Mouse (Mus musculus): Measurements from ENCODE around the gene Wfdc8. TPM values are rescaled to one million over a fixed set of nuclear protein-coding genes. Genes with fewer than 3 reads are reported as not detected.
"Not testable (repeated sequence)": the region's sequence is repeated elsewhere in the genome, so short reads cannot be mapped to it uniquely, and the experiment has no call there.

The Wfdc8 gene
- not detected in 2 replicates for polyA plus RNA-seq (2015; fragmentation: Nextera tagmentation; extraction: Ambion mirVana)

DNA sequence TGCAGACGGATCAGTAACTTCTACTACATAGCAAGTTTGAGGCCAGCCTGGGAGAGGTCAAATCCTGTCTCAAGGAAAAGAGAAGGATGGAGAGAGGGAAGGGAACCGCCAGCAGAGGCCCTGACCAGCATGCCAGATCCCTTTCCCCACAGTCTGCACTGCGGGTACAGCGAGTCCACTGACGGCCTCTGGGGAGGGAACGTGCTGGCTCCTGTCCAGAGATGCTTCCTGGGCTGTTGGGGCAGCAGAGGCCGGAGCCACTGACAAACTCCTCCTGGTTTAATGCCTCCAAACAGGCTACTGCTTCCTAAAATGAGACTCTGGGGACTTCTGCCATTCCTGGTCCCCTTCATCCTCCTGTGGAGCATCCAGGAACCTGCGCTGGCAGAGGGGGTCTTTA, at the start of gene Wfdc8, which contains the start of gene Wfdc6b:
Gene Wfdc8, minus strand, starts transcription at position 156 of the 400 bp plus-strand sequence.
Gene Wfdc6b, plus strand, starts transcription at position 52 of the 400 bp plus-strand sequence.
- not testable (repeated sequence) for H3K36me3 ChIP-seq (ENCODE audit: control insufficient read depth, insufficient read depth); H3K27me3 ChIP-seq (replicated peaks; ENCODE audit: control insufficient read depth, insufficient read depth, low read length)
- WGBS = 50% methylated on average over 8 of the region's 8 CpGs

DNA sequence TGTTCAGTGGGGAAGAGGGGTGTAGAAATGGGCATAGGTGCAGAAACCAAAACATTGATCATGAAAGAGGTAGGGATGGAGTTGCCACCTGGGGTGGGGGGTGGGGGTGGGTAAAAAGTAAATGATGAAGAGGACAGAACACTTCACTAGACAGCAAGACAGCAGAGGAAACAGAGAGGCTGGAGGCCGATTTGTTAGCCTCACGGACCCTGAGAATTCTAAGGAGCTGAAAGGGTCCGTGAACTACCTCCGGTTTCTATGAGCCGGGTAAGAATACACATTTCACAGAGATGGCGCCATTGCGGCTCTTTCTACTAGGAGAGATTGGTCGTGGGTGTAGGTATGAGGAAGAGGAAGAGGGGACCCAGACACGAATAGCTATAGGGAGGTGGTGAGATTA, 43.1 kb upstream of the Wfdc8 start, which contains the start of gene Wfdc9:
Gene Wfdc9, minus strand, starts transcription at position 101 of the 400 bp plus-strand sequence.
- no peak for ATAC-seq
- Histone ChIP-seq H3K9me3 (ENCODE audit: control insufficient read depth, low read length) (no peaks in the 10 kb centered on the region), H3K4me1 (replicated peaks; ENCODE audit: control insufficient read depth, insufficient read depth, low read length) (no peaks in the 10 kb centered on the region), H3K27me3 (replicated peaks; ENCODE audit: control insufficient read depth, insufficient read depth, low read length) (no peaks in the 10 kb centered on the region), H3K36me3 (ENCODE audit: control insufficient read depth, insufficient read depth) (no peaks in the 10 kb centered on the region), H3K9ac (replicated peaks; ENCODE audit: low read depth, low read length) (no peak within 1 kb of the TSS), H3K27ac (ENCODE audit: low read length) (no peak within 1 kb of the TSS), H3K4me2 (ENCODE audit: low read length) (no peak within 1 kb of the TSS), H3K4me3 (replicated peaks; ENCODE audit: low read length) (no peak within 1 kb of the TSS)
- 84% methylated on average over 9 of the region's 9 CpGs for WGBS

More for the DNA sequence above, at the start of gene Wfdc8, which contains the start of gene Wfdc6b:
- H3K4me1 ChIP-seq (replicated peaks; ENCODE audit: control insufficient read depth, insufficient read depth, low read length); H3K4me3 ChIP-seq (replicated peaks; ENCODE audit: low read length); H3K4me2 ChIP-seq (ENCODE audit: low read length); H3K9ac ChIP-seq (replicated peaks; ENCODE audit: low read depth, low read length); H3K27ac ChIP-seq (ENCODE audit: low read length); ATAC-seq; H3K9me3 ChIP-seq (ENCODE audit: control insufficient read depth, low read length): not testable (repeated sequence)

DNA sequence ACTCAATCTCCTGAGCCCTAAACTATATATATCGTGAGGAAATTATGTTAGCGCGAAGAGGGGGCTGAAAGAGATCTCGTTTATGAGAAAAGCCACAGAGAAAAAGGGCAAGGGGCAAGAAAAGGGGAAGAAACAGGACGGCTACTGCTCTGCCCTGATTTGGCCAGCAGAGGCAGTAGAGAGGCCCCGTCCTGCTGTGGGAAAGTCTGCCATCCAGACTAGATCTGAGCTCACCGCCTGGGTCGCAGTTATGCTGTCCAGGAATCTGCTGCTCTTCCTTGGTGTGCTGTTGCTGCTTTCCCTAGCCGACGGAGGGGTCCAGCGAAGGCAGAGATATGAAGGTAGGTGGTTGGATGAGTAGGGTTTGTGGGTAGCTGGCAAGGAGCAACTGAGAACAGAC, 42.4 kb upstream of the Wfdc8 start, which contains the start of gene Wfdc10:
Gene Wfdc10, plus strand, starts transcription at position 189 of the 400 bp plus-strand sequence.
- WGBS = 15% methylated on average over 11 of the region's 11 CpGs
- no peaks in the 10 kb centered on the region for H3K4me1 ChIP-seq (replicated peaks; ENCODE audit: control insufficient read depth, insufficient read depth, low read length)
- H3K9ac ChIP-seq (replicated peaks; ENCODE audit: low read depth, low read length) = no peak within 1 kb of the TSS
- H3K36me3 ChIP-seq (ENCODE audit: control insufficient read depth, insufficient read depth) = no peaks in the 10 kb centered on the region
- H3K4me2 ChIP-seq (ENCODE audit: low read length) = no peak within 1 kb of the TSS
- H3K27ac ChIP-seq (ENCODE audit: low read length) = no peak within 1 kb of the TSS
- no peaks in the 10 kb centered on the region for H3K27me3 ChIP-seq (replicated peaks; ENCODE audit: control insufficient read depth, insufficient read depth, low read length)
- ATAC-seq = no peak
- H3K4me3 ChIP-seq (replicated peaks; ENCODE audit: low read length) = no peak within 1 kb of the TSS
- no peaks in the 10 kb centered on the region for H3K9me3 ChIP-seq (ENCODE audit: control insufficient read depth, low read length)

DNA sequence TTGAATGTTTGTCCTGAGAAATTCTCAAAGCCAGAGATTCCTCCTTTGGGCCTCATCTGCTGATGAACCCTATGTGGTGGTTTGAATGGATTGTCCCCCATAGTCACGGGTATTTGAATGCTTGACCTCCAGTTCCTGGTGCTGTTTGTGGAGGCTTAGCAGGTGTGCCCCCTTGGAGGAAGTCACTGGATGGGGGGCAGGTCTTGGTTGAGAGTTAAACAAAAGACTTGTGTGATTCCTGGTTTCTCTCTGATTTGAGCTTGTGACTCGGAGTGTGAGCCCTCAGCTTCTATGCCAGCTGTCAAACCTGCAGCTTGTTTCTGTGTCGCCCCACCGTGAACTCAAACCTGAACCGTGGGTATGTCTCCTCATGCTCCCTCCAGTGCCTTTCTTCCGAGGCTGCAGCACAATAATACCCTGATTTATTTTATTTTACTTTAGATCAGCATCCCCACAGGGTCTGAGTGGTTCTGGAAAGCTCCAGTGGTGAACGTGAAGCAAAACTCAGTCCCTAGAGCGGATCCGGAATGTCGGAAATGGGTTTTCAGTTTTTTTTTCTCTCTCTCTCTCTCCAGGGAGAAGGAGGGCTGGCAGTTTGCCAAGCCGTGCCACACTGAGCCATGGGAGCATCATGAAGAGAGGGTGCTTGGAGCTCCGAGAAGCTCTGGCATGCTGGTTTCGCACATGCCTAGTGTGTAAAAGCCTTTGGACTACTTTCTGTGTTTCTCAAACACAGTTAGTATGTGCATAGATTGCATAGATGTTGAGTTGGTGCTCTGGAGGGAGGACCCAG, 28.7 kb upstream of the Wfdc8 start:
- no peaks in the 10 kb centered on the region; the same call in 1 of the 2 replicates for H3K4me1 ChIP-seq (replicated peaks; ENCODE audit: control insufficient read depth, insufficient read depth, low read length)
- no peak overlapping the region for H3K27ac ChIP-seq (ENCODE audit: low read length)
- 63% methylated on average over 13 of the region's 13 CpGs for WGBS
- peaks cover 2% of the 10 kb centered on the region for H3K9me3 ChIP-seq (ENCODE audit: control insufficient read depth, low read length)
- ATAC-seq = no peak
- H3K9ac ChIP-seq (replicated peaks; ENCODE audit: low read depth, low read length) = no peak overlapping the region
- no peak overlapping the region for H3K4me3 ChIP-seq (replicated peaks; ENCODE audit: low read length)
- no peak overlapping the region for H3K4me2 ChIP-seq (ENCODE audit: low read length)
- H3K36me3 ChIP-seq (ENCODE audit: control insufficient read depth, insufficient read depth) = no peaks in the 10 kb centered on the region
- no peaks in the 10 kb centered on the region for H3K27me3 ChIP-seq (replicated peaks; ENCODE audit: control insufficient read depth, insufficient read depth, low read length)

DNA sequence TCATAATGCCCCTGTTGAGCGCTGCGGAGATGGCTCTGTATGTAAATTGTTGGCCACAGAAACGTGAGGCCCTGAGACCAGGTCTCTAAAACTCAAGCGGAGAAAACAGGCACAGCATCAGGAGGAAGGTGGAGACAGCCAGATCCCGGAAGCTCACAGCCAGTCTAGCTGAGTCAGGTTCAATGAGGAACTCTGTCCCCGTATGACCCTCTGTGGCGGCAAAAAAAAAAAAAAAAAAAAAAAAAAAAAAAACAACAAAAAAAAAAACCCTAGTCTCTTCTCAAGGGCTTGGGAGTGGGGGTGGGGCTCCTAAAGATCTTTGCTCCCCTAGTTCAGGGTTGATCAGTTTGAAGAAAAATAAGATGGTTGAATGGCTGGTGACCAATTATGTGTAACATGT, 27.7 kb upstream of the Wfdc8 start:
- Histone ChIP-seq H3K36me3 (ENCODE audit: control insufficient read depth, insufficient read depth) (no peaks in the 10 kb centered on the region), H3K9ac (replicated peaks; ENCODE audit: low read depth, low read length) (no peak overlapping the region), H3K4me1 (replicated peaks; ENCODE audit: control insufficient read depth, insufficient read depth, low read length) (no peaks in the 10 kb centered on the region; the same call in 1 of the 2 replicates), H3K4me3 (replicated peaks; ENCODE audit: low read length) (no peak overlapping the region), H3K27me3 (replicated peaks; ENCODE audit: control insufficient read depth, insufficient read depth, low read length) (no peaks in the 10 kb centered on the region), H3K4me2 (ENCODE audit: low read length) (no peak overlapping the region), H3K27ac (ENCODE audit: low read length) (no peak overlapping the region), H3K9me3 (ENCODE audit: control insufficient read depth, low read length) (peaks cover 2% of the 10 kb centered on the region; the same call in 1 of the 2 replicates)
- 75% methylated on average over 7 of the region's 7 CpGs for WGBS
- no peak for ATAC-seq

DNA sequence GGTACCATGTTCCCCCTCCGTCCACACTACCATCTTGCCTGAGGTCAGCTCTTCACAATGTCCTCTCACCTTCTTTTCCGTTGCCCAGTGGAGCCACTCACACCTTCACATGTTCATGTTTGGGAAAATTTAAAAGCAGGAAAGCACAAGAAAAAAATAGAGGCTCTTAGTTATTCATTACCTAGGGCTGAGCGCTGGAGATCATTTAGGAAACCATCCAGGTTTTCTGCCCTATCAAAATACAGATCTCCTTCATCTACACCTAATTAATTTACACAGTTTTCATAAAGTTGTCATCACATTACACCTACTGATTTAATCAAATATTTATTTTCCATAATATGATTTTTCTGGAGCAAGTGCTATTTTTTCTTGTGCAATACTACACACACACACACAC, 25.3 kb upstream of the Wfdc8 start, which contains the start of gene Wfdc16:
Gene Wfdc16, minus strand, starts transcription at position 101 of the 400 bp plus-strand sequence.
- Histone ChIP-seq H3K9me3 (ENCODE audit: control insufficient read depth, low read length) (peaks cover 2% of the 10 kb centered on the region; the same call in 1 of the 2 replicates), H3K27me3 (replicated peaks; ENCODE audit: control insufficient read depth, insufficient read depth, low read length) (no peaks in the 10 kb centered on the region), H3K4me1 (replicated peaks; ENCODE audit: control insufficient read depth, insufficient read depth, low read length) (no peaks in the 10 kb centered on the region; the same call in 1 of the 2 replicates), H3K9ac (replicated peaks; ENCODE audit: low read depth, low read length) (no peak within 1 kb of the TSS), H3K4me3 (replicated peaks; ENCODE audit: low read length) (no peak within 1 kb of the TSS), H3K36me3 (ENCODE audit: control insufficient read depth, insufficient read depth) (no peaks in the 10 kb centered on the region), H3K27ac (ENCODE audit: low read length) (no peak within 1 kb of the TSS), H3K4me2 (ENCODE audit: low read length) (no peak within 1 kb of the TSS)
- no peak for ATAC-seq
- WGBS = 90% methylated on average over 3 of the region's 3 CpGs

DNA sequence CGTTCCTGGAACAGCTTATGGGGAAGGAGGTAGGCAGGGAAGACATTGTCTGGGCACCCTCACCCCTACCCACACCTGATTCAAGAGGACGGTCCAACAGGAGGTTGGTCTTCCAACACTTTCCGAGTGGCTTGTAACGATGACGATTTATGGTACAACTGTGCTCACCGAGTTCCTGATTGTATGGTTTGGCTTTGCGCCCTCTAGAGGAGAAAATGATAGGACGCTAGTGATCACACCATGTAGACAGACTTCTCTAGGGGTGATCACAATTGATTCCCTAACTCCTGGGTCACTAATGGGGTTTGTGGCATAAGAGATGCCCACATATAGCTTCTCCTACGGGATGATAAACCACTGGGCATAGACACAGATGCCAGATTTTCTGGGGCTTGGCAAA, 21.8 kb upstream of the Wfdc8 start:
- no peak overlapping the region for H3K27ac ChIP-seq (ENCODE audit: low read length)
- no peak overlapping the region for H3K9ac ChIP-seq (replicated peaks; ENCODE audit: low read depth, low read length)
- H3K36me3 ChIP-seq (ENCODE audit: control insufficient read depth, insufficient read depth) = no peaks in the 10 kb centered on the region
- no peaks in the 10 kb centered on the region for H3K27me3 ChIP-seq (replicated peaks; ENCODE audit: control insufficient read depth, insufficient read depth, low read length)
- 75% methylated on average over 9 of the region's 9 CpGs for WGBS
- no peak overlapping the region for H3K4me2 ChIP-seq (ENCODE audit: low read length)
- peaks cover 2% of the 10 kb centered on the region; the same call in 1 of the 2 replicates for H3K9me3 ChIP-seq (ENCODE audit: control insufficient read depth, low read length)
- no peak for ATAC-seq
- H3K4me1 ChIP-seq (replicated peaks; ENCODE audit: control insufficient read depth, insufficient read depth, low read length) = no peaks in the 10 kb centered on the region
- H3K4me3 ChIP-seq (replicated peaks; ENCODE audit: low read length) = no peak overlapping the region

DNA sequence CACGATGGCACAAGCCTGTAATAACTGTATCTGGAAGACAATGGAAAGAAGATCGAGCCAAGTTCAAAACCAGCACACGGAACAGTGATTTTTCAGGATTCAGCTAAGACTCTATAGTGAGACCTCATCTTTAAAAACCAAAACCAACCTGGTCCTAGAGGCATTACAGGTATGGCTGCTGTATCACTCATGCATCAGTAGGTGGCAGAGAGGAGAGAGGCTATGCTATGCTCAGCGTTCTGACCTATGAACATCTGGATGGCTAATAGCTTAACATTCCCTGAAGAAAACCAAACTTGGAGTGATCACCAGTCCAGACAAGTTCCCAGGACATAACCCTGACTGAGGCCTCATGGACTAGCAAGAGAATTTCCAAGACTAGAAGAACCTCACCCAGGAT, 8.3 kb upstream of the Wfdc8 start:
- Histone ChIP-seq H3K9ac (replicated peaks; ENCODE audit: low read depth, low read length) (no peak overlapping the region), H3K36me3 (ENCODE audit: control insufficient read depth, insufficient read depth) (no peaks in the 10 kb centered on the region), H3K9me3 (ENCODE audit: control insufficient read depth, low read length) (no peaks in the 10 kb centered on the region), H3K27ac (ENCODE audit: low read length) (no peak overlapping the region), H3K4me1 (replicated peaks; ENCODE audit: control insufficient read depth, insufficient read depth, low read length) (no peaks in the 10 kb centered on the region), H3K4me2 (ENCODE audit: low read length) (no peak overlapping the region), H3K4me3 (replicated peaks; ENCODE audit: low read length) (no peak overlapping the region), H3K27me3 (replicated peaks; ENCODE audit: control insufficient read depth, insufficient read depth, low read length) (no peaks in the 10 kb centered on the region)
- no peak for ATAC-seq
- WGBS = 83% methylated on average over 4 of the region's 4 CpGs

DNA sequence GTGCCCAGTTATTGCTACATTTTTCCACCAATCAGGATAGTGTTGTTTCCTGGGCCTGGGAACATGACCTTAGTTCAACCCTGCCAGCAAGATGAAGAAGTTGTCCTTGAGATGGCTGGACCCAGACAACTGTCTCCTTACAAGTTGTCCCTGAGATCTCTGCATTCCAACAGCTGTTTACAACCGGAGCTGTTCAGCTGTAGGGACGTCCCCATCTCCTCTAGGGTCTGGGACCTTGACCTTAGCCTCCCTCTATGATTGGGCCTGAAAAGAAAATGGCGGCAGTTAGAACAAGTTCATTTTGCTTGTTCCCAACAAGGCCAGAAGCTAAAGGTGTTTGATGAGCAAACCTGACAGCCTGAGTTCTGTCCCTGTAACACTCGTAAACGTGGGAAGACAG, 5.6 kb upstream of the Wfdc8 start:
- Histone ChIP-seq H3K27me3 (replicated peaks; ENCODE audit: control insufficient read depth, insufficient read depth, low read length) (no peaks in the 10 kb centered on the region), H3K4me2 (ENCODE audit: low read length) (no peak overlapping the region), H3K4me1 (replicated peaks; ENCODE audit: control insufficient read depth, insufficient read depth, low read length) (no peaks in the 10 kb centered on the region), H3K27ac (ENCODE audit: low read length) (no peak overlapping the region), H3K9me3 (ENCODE audit: control insufficient read depth, low read length) (no peaks in the 10 kb centered on the region), H3K36me3 (ENCODE audit: control insufficient read depth, insufficient read depth) (no peaks in the 10 kb centered on the region), H3K9ac (replicated peaks; ENCODE audit: low read depth, low read length) (no peak overlapping the region), H3K4me3 (replicated peaks; ENCODE audit: low read length) (no peak overlapping the region)
- no peak for ATAC-seq
- 90% methylated on average over 5 of the region's 5 CpGs for WGBS

All from forebrain, embryonic 16.5 days (tissue).